Comparison of ENCODE assay signal across 10 mouse cellular contexts in genomic region chr7:48894152-48894551, GRCm38 (mm10). TPM values are rescaled to one million over a fixed set of nuclear protein-coding genes. Genes with fewer than 3 reads are reported as not detected.
DNase-seq lines count a peak whose midpoint lies in the region; ATAC-seq and TF ChIP-seq lines count a peak whose summit lies in the region.
"Had no signal": no experiment of that assay in that cellular context is flagged by ENCODE, and none has a peak within 500 bp of the region (broad histone marks: within the 10 kb centered on the region; RNA-seq: fewer than 3 reads in every experiment).

No protein-coding gene starts in this region.

- peaks cover 61% of the 10 kb centered on the region for H3K4me1 ChIP-seq in midbrain, embryonic 10.5 days
- H3K4me1 ChIP-seq in midbrain, embryonic 16.5 days (ENCODE audit: control insufficient read depth, insufficient read depth, low read length): peaks cover 13% of the 10 kb centered on the region
- H3K4me1 ChIP-seq in forebrain, postnatal 0 days (ENCODE audit: insufficient read depth): no peaks in the 10 kb centered on the region
- no peaks in the 10 kb centered on the region; the same call in 1 of the 2 replicates for H3K4me1 ChIP-seq in intestine, postnatal 0 days (replicated peaks; ENCODE audit: control insufficient read depth, insufficient read depth, low read length)
- H3K4me1 ChIP-seq in limb, embryonic 11.5 days (ENCODE audit: control insufficient read depth, insufficient read depth, low read length): peaks cover 4% of the 10 kb centered on the region; the same call in 1 of the 2 replicates
- peaks cover 22% of the 10 kb centered on the region for H3K4me1 ChIP-seq in neural tube, embryonic 15.5 days

- no peak overlapping the region for H3K4me3 ChIP-seq in midbrain, embryonic 10.5 days
- H3K4me3 ChIP-seq in midbrain, embryonic 16.5 days (ENCODE audit: low read depth, low read length): no peak overlapping the region
- H3K4me3 ChIP-seq in forebrain, postnatal 0 days (ENCODE audit: low read depth, low read length): no peak overlapping the region
- no peak overlapping the region for H3K4me3 ChIP-seq in intestine, postnatal 0 days (ENCODE audit: low read depth, low read length)
- H3K4me3 ChIP-seq in limb, embryonic 11.5 days (ENCODE audit: low read depth, low read length): no peak overlapping the region
- no peak overlapping the region for H3K4me3 ChIP-seq in neural tube, embryonic 15.5 days (replicated peaks)
- H3K4me3 ChIP-seq: embryonic facial prominence, embryonic 12.5 days had no signal

- peaks cover 84% of the 10 kb centered on the region for H3K27me3 ChIP-seq in midbrain, embryonic 10.5 days (ENCODE audit: low read depth, poor library complexity, severe bottlenecking)
- H3K27me3 ChIP-seq in midbrain, embryonic 16.5 days (ENCODE audit: control insufficient read depth, insufficient read depth, low read depth, low read length): peaks cover under 1% of the 10 kb centered on the region; the same call in 1 of the 2 replicates
- H3K27me3 ChIP-seq in forebrain, postnatal 0 days (ENCODE audit: insufficient read depth, low read length): peaks cover 8% of the 10 kb centered on the region; the same call in 1 of the 2 replicates
- H3K27me3 ChIP-seq in intestine, postnatal 0 days (replicated peaks; ENCODE audit: control insufficient read depth, insufficient read depth, low read length): no peaks in the 10 kb centered on the region
- no peaks in the 10 kb centered on the region for H3K27me3 ChIP-seq in limb, embryonic 11.5 days (ENCODE audit: control insufficient read depth, insufficient read depth, low read length)
- H3K27me3 ChIP-seq in neural tube, embryonic 15.5 days (replicated peaks): peaks cover 13% of the 10 kb centered on the region; the same call in 1 of the 2 replicates

- TF ChIP-seq CTCF in brain, embryonic 14.5 days (IDR thresholded peaks at IDR 0.05; ENCODE audit: borderline replicate concordance, extremely low read depth, insufficient read depth, insufficient read length): peak; percentile 91
- peak; percentile 88 for TF ChIP-seq CTCF in forebrain, postnatal 0 days (IDR thresholded peaks at IDR 0.05; ENCODE audit: low read depth)
- TF ChIP-seq CTCF in intestine, postnatal 0 days (IDR thresholded peaks at IDR 0.05; ENCODE audit: low read depth): peak; percentile 89

- H3K4me2 ChIP-seq in midbrain, embryonic 16.5 days (ENCODE audit: low read length): no peak overlapping the region
- H3K4me2 ChIP-seq in forebrain, postnatal 0 days (ENCODE audit: low read depth): no peak overlapping the region
- no peak overlapping the region for H3K4me2 ChIP-seq in intestine, postnatal 0 days (replicated peaks; ENCODE audit: low read depth)
- H3K4me2 ChIP-seq in limb, embryonic 11.5 days (ENCODE audit: low read depth, severe bottlenecking): no peak overlapping the region
- no peak overlapping the region for H3K4me2 ChIP-seq in neural tube, embryonic 15.5 days
- H3K4me2 ChIP-seq: embryonic facial prominence, embryonic 12.5 days had no signal

- no peak overlapping the region for H3K9ac ChIP-seq in midbrain, embryonic 16.5 days (ENCODE audit: low read depth, low read length)
- H3K9ac ChIP-seq in forebrain, postnatal 0 days: no peak overlapping the region
- no peak overlapping the region for H3K9ac ChIP-seq in intestine, postnatal 0 days (ENCODE audit: low read depth, low read length)
- H3K9ac ChIP-seq in limb, embryonic 11.5 days (ENCODE audit: low read length): no peak overlapping the region
- no peak overlapping the region for H3K9ac ChIP-seq in neural tube, embryonic 15.5 days (replicated peaks)
- H3K9ac ChIP-seq: embryonic facial prominence, embryonic 12.5 days had no signal

- no peak overlapping the region for H3K27ac ChIP-seq in midbrain, embryonic 10.5 days (replicated peaks)
- H3K27ac ChIP-seq in midbrain, embryonic 16.5 days (ENCODE audit: low read length): no peak overlapping the region
- no peak overlapping the region for H3K27ac ChIP-seq in forebrain, postnatal 0 days (ENCODE audit: low read depth, low read length)
- no peak overlapping the region for H3K27ac ChIP-seq in intestine, postnatal 0 days (ENCODE audit: low read depth, low read length)
- H3K27ac ChIP-seq in limb, embryonic 11.5 days (replicated peaks; ENCODE audit: low read depth, low read length): no peak overlapping the region
- no peak overlapping the region for H3K27ac ChIP-seq in neural tube, embryonic 15.5 days (replicated peaks)
- H3K27ac ChIP-seq: embryonic facial prominence, embryonic 12.5 days; macrophage had no signal

- DNase-seq in midbrain, embryonic 10.5 days (ENCODE audit: low spot score): peak; percentile 72
- DNase-seq in brain, embryonic 14.5 days (ENCODE audit: low read depth): peak; percentile 68
- DNase-seq in forebrain, postnatal 0 days: peak; percentile 90
- DNase-seq in limb, embryonic 11.5 days (ENCODE audit: low spot score): peak; percentile 84
- DNase-seq in thymus, postnatal 0 days (ENCODE audit: low spot score): peak; percentile 51

- TF ChIP-seq POLR2A in brain, embryonic 14.5 days (IDR thresholded peaks at IDR 0.05; ENCODE audit: borderline replicate concordance, extremely low read depth, insufficient read depth, insufficient read length, poor library complexity, severe bottlenecking): no peak

- no peak for ATAC-seq in midbrain, embryonic 16.5 days
- peak; percentile 25; the same call in 1 of the 2 replicates for ATAC-seq in forebrain, postnatal 0 days
- no peak for ATAC-seq in intestine, postnatal 0 days
- ATAC-seq in limb, embryonic 11.5 days (ENCODE audit: insufficient number of reproducible peaks, low FRiP score, low TSS enrichment, low read depth): no peak
- 0 out of 2 replicates have a peak, but pooled peaks have one; percentile 34 for ATAC-seq in neural tube, embryonic 15.5 days (ENCODE audit: low FRiP score)

- WGBS in midbrain, embryonic 10.5 days: 1% methylated on average over 6 of the region's 6 CpGs
- 2% methylated on average over 6 of the region's 6 CpGs for WGBS in midbrain, embryonic 16.5 days
- 1% methylated on average over 6 of the region's 6 CpGs for WGBS in forebrain, postnatal 0 days
- WGBS in intestine, postnatal 0 days: 2% methylated on average over 6 of the region's 6 CpGs
- WGBS in limb, embryonic 11.5 days: 2% methylated on average over 6 of the region's 6 CpGs
- WGBS in neural tube, embryonic 15.5 days: 3% methylated on average over 6 of the region's 6 CpGs

- H3K9me3 ChIP-seq in midbrain, embryonic 10.5 days (replicated peaks): no peaks in the 10 kb centered on the region
- H3K9me3 ChIP-seq in midbrain, embryonic 16.5 days (replicated peaks; ENCODE audit: control insufficient read depth, low read length, poor library complexity, severe bottlenecking): no peaks in the 10 kb centered on the region
- H3K9me3 ChIP-seq in forebrain, postnatal 0 days (ENCODE audit: low read length): no peaks in the 10 kb centered on the region
- H3K9me3 ChIP-seq in intestine, postnatal 0 days (ENCODE audit: control insufficient read depth): no peaks in the 10 kb centered on the region
- no peaks in the 10 kb centered on the region for H3K9me3 ChIP-seq in limb, embryonic 11.5 days (ENCODE audit: control insufficient read depth, low read length)
- H3K9me3 ChIP-seq in neural tube, embryonic 15.5 days (replicated peaks): no peaks in the 10 kb centered on the region
- H3K9me3 ChIP-seq: embryonic facial prominence, embryonic 12.5 days had no signal

- no peaks in the 10 kb centered on the region for H3K36me3 ChIP-seq in midbrain, embryonic 10.5 days
- H3K36me3 ChIP-seq in midbrain, embryonic 16.5 days (ENCODE audit: control insufficient read depth, insufficient read depth, low read length): no peaks in the 10 kb centered on the region
- no peaks in the 10 kb centered on the region for H3K36me3 ChIP-seq in forebrain, postnatal 0 days (ENCODE audit: insufficient read depth)
- no peaks in the 10 kb centered on the region for H3K36me3 ChIP-seq in intestine, postnatal 0 days (ENCODE audit: control insufficient read depth, insufficient read depth)
- H3K36me3 ChIP-seq in limb, embryonic 11.5 days (ENCODE audit: control insufficient read depth, insufficient read depth, low read length): no peaks in the 10 kb centered on the region
- H3K36me3 ChIP-seq in neural tube, embryonic 15.5 days: no peaks in the 10 kb centered on the region
- H3K36me3 ChIP-seq: embryonic facial prominence, embryonic 12.5 days had no signal

RNA-seq across cellular contexts. Expression of gene E2f8, which starts 12.8 kb away (rescaled TPM):
- 17.1 and 18.8 TPM in 2 replicates for polyA plus RNA-seq in midbrain, embryonic 10.5 days (2016; fragmentation: Nextera tagmentation; extraction: Ambion mirVana)
- 1.5 and 1.7 TPM in 2 replicates for polyA plus RNA-seq in midbrain, embryonic 16.5 days (2015; fragmentation: Nextera tagmentation; extraction: Ambion mirVana)
- 5.7 and 7.6 TPM in 2 replicates for polyA plus RNA-seq in brain, embryonic 14.5 days (2012; rRNA removed)
- total RNA-seq in forebrain, postnatal 0 days (2014; rRNA removed): 0.92 and 2.0 TPM in 2 replicates
- 1.0 and 1.1 TPM in 2 replicates for polyA plus RNA-seq in forebrain, postnatal 0 days (2015; fragmentation: Nextera tagmentation; extraction: Ambion mirVana)
- polyA plus RNA-seq in intestine, postnatal 0 days (2015; fragmentation: Nextera tagmentation; extraction: Ambion mirVana): 15.7 and 18.1 TPM in 2 replicates
- 14.6 and 16.5 TPM in 2 replicates for polyA plus RNA-seq in limb, embryonic 11.5 days (2014; fragmentation: Nextera tagmentation; extraction: Ambion mirVana)
- 2.3 and 7.0 TPM in 2 replicates for polyA plus RNA-seq in neural tube, embryonic 15.5 days (2015; fragmentation: Nextera tagmentation; extraction: Ambion mirVana)
- polyA plus RNA-seq in thymus, postnatal 0 days (2015; fragmentation: Nextera tagmentation; extraction: Ambion mirVana): 14.3 and 15.0 TPM in 2 replicates

RNA-seq across cellular contexts. Expression of gene Nav2, which starts 14.4 kb away (rescaled TPM):
- polyA plus RNA-seq in midbrain, embryonic 10.5 days (2016; fragmentation: Nextera tagmentation; extraction: Ambion mirVana): 13.7 and 19.4 TPM in 2 replicates
- polyA plus RNA-seq in midbrain, embryonic 16.5 days (2015; fragmentation: Nextera tagmentation; extraction: Ambion mirVana): 21.5 and 23.6 TPM in 2 replicates
- polyA plus RNA-seq in brain, embryonic 14.5 days (2012; rRNA removed): 10.1 and 28.3 TPM in 2 replicates
- 44.0 and 46.9 TPM in 2 replicates for total RNA-seq in forebrain, postnatal 0 days (2014; rRNA removed)
- polyA plus RNA-seq in forebrain, postnatal 0 days (2015; fragmentation: Nextera tagmentation; extraction: Ambion mirVana): 8.5 and 16.3 TPM in 2 replicates
- polyA plus RNA-seq in intestine, postnatal 0 days (2015; fragmentation: Nextera tagmentation; extraction: Ambion mirVana): 5.8 and 8.4 TPM in 2 replicates
- 7.5 and 8.9 TPM in 2 replicates for polyA plus RNA-seq in limb, embryonic 11.5 days (2014; fragmentation: Nextera tagmentation; extraction: Ambion mirVana)
- polyA plus RNA-seq in neural tube, embryonic 15.5 days (2015; fragmentation: Nextera tagmentation; extraction: Ambion mirVana): 27.6 and 31.3 TPM in 2 replicates
- polyA plus RNA-seq in thymus, postnatal 0 days (2015; fragmentation: Nextera tagmentation; extraction: Ambion mirVana): 16.3 and 26.8 TPM in 2 replicates

RNA-seq across cellular contexts. Expression of gene Csrp3, which starts 46.3 kb away (rescaled TPM):
- polyA plus RNA-seq in midbrain, embryonic 10.5 days (2016; fragmentation: Nextera tagmentation; extraction: Ambion mirVana): 0.22 TPM in 1 of 2 replicates, not detected in the other
- 0.25 TPM in 1 of 2 replicates, not detected in the other for polyA plus RNA-seq in midbrain, embryonic 16.5 days (2015; fragmentation: Nextera tagmentation; extraction: Ambion mirVana)
- 0.19 TPM in 1 of 2 replicates, not detected in the other for polyA plus RNA-seq in brain, embryonic 14.5 days (2012; rRNA removed)
- 1.2 TPM in 1 of 2 replicates, not detected in the other for total RNA-seq in forebrain, postnatal 0 days (2014; rRNA removed)
- polyA plus RNA-seq in forebrain, postnatal 0 days (2015; fragmentation: Nextera tagmentation; extraction: Ambion mirVana): not detected in 2 replicates
- 5.0 and 5.8 TPM in 2 replicates for polyA plus RNA-seq in intestine, postnatal 0 days (2015; fragmentation: Nextera tagmentation; extraction: Ambion mirVana)
- 1.1 and 1.4 TPM in 2 replicates for polyA plus RNA-seq in limb, embryonic 11.5 days (2014; fragmentation: Nextera tagmentation; extraction: Ambion mirVana)
- polyA plus RNA-seq in neural tube, embryonic 15.5 days (2015; fragmentation: Nextera tagmentation; extraction: Ambion mirVana): 6.1 and 10.0 TPM in 2 replicates
- polyA plus RNA-seq in thymus, postnatal 0 days (2015; fragmentation: Nextera tagmentation; extraction: Ambion mirVana): 0.27 and 0.59 TPM in 2 replicates
- polyA plus RNA-seq: macrophage had no signal

Comparison
In these comparisons a context has a peak if more than half of its experiments do, and no peak if none do; other contexts are left out.
1. ATAC-seq: peak in forebrain, postnatal 0 days (single experiment) and neural tube, embryonic 15.5 days (single experiment); none in midbrain, embryonic 16.5 days (single experiment), intestine, postnatal 0 days (single experiment) and limb, embryonic 11.5 days (single experiment).
2. Peak in every context shown above with its lines, with median percentiles within 50 percentile points of each other: DNase-seq and CTCF ChIP-seq.